Mouse (Mus musculus): ENCODE results near the gene Atp13a3. TPM values are rescaled to one million over a fixed set of nuclear protein-coding genes. Genes with fewer than 3 reads are reported as not detected.

The Atp13a3 gene
- polyA plus RNA-seq, 1 experiment = 30.5 TPM

DNA sequence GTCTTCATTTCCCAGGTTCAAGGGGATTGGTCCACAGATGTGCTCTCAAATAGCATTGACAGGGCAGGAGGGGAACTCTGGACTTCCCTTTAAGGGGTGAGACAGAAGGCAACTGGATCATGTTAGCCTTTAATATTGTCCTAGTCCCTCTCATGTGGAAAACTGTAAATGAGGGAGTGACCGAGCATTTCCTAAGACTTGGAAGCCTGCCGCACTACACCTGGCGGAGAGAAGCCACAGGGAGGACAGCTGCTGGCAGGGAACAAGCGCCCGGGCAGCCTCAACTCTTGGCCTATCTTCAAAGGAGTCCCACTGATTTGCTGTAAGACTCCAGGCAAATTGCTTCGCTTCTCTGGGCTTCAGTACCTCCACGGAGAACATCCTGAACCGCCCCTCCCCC, 37.6 kb upstream of the Atp13a3 start:
- Histone ChIP-seq H3K36me3 (ENCODE audit: control insufficient read depth, insufficient read depth) (no peaks in the 10 kb centered on the region), H3K79me3 (ENCODE audit: low read depth) (no peaks in the 10 kb centered on the region), H3K79me2 (ENCODE audit: control insufficient read depth, insufficient read depth) (no peaks in the 10 kb centered on the region), H3K4me3 (ENCODE audit: insufficient read depth, poor library complexity, severe bottlenecking) (no peak overlapping the region), H3ac (ENCODE audit: control insufficient read depth, insufficient read length, low read depth) (no peak overlapping the region), H3K27me3 (ENCODE audit: control insufficient read depth, insufficient read depth, insufficient read length) (no peaks in the 10 kb centered on the region)
- TF ChIP-seq CTCF (IDR thresholded peaks at IDR 0.05; ENCODE audit: control insufficient read depth, insufficient read depth, insufficient read length) (no peak), USF1 (IDR thresholded peaks at IDR 0.05; ENCODE audit: low read depth) (no peak), MYOG (IDR thresholded peaks at IDR 0.05; ENCODE audit: control insufficient read depth, extremely low read depth, insufficient read length) (no peak), FOSL1 (IDR thresholded peaks at IDR 0.05; ENCODE audit: insufficient read depth, low read length, poor library complexity, severe bottlenecking) (no peak), MYOD1 (IDR thresholded peaks at IDR 0.05; ENCODE audit: control insufficient read depth, insufficient read length, low read depth) (no peak), CEBPB (IDR thresholded peaks at IDR 0.05; ENCODE audit: low read depth) (no peak), MAX (IDR thresholded peaks at IDR 0.05) (no peak)

GRCm38 (mm10) chr16:30442451-30442850, 36.7 kb upstream of the Atp13a3 start:
- no peaks in the 10 kb centered on the region for H3K79me3 ChIP-seq (ENCODE audit: low read depth)
- TF ChIP-seq CTCF (IDR thresholded peaks at IDR 0.05; ENCODE audit: control insufficient read depth, insufficient read depth, insufficient read length) (no peak), CEBPB (IDR thresholded peaks at IDR 0.05; ENCODE audit: low read depth) (no peak), USF1 (IDR thresholded peaks at IDR 0.05; ENCODE audit: low read depth) (no peak), MAX (IDR thresholded peaks at IDR 0.05) (no peak), MYOD1 (IDR thresholded peaks at IDR 0.05; ENCODE audit: control insufficient read depth, insufficient read length, low read depth) (no peak), MYOG (IDR thresholded peaks at IDR 0.05; ENCODE audit: control insufficient read depth, extremely low read depth, insufficient read length) (no peak), FOSL1 (IDR thresholded peaks at IDR 0.05; ENCODE audit: insufficient read depth, low read length, poor library complexity, severe bottlenecking) (no peak)
- no peaks in the 10 kb centered on the region for H3K36me3 ChIP-seq (ENCODE audit: control insufficient read depth, insufficient read depth)
- H3K79me2 ChIP-seq (ENCODE audit: control insufficient read depth, insufficient read depth) = no peaks in the 10 kb centered on the region
- no peak overlapping the region for H3ac ChIP-seq (ENCODE audit: control insufficient read depth, insufficient read length, low read depth)
- H3K4me3 ChIP-seq (ENCODE audit: insufficient read depth, poor library complexity, severe bottlenecking) = no peak overlapping the region
- no peaks in the 10 kb centered on the region for H3K27me3 ChIP-seq (ENCODE audit: control insufficient read depth, insufficient read depth, insufficient read length)

GRCm38 (mm10) chr16:30441409-30441808, 35.6 kb upstream of the Atp13a3 start:
- H3K4me3 ChIP-seq (ENCODE audit: insufficient read depth, poor library complexity, severe bottlenecking) = no peak overlapping the region
- H3K36me3 ChIP-seq (ENCODE audit: control insufficient read depth, insufficient read depth) = no peaks in the 10 kb centered on the region
- no peaks in the 10 kb centered on the region for H3K27me3 ChIP-seq (ENCODE audit: control insufficient read depth, insufficient read depth, insufficient read length)
- H3ac ChIP-seq (ENCODE audit: control insufficient read depth, insufficient read length, low read depth) = no peak overlapping the region
- no peaks in the 10 kb centered on the region for H3K79me2 ChIP-seq (ENCODE audit: control insufficient read depth, insufficient read depth)
- no peak for TF ChIP-seq MYOG (IDR thresholded peaks at IDR 0.05; ENCODE audit: control insufficient read depth, extremely low read depth, insufficient read length)
- TF ChIP-seq USF1 (IDR thresholded peaks at IDR 0.05; ENCODE audit: low read depth) = no peak
- TF ChIP-seq MAX (IDR thresholded peaks at IDR 0.05) = no peak
- TF ChIP-seq CTCF (IDR thresholded peaks at IDR 0.05; ENCODE audit: control insufficient read depth, insufficient read depth, insufficient read length) = no peak
- no peak for TF ChIP-seq MYOD1 (IDR thresholded peaks at IDR 0.05; ENCODE audit: control insufficient read depth, insufficient read length, low read depth)
- TF ChIP-seq CEBPB (IDR thresholded peaks at IDR 0.05; ENCODE audit: low read depth) = no peak
- no peak for TF ChIP-seq FOSL1 (IDR thresholded peaks at IDR 0.05; ENCODE audit: insufficient read depth, low read length, poor library complexity, severe bottlenecking)
- H3K79me3 ChIP-seq (ENCODE audit: low read depth) = no peaks in the 10 kb centered on the region

DNA sequence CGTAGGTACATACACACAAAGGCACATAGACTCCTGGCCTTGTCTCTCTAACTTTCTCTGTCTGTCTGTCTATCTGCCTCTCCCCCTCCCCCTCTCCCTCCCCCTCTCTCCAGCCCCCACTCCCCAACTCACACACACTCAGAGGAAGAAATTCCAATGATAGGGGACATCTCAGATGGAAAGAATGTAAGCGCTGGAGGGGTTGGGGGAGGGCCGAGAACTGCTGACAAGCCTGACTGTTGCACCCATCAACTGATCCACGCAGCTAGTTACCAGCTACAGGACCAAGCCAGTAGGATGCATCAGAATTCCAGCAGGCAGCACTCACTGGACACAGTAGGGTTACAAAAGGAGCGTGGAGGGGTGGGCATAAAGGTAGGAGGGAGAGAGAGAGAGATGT, 34.1 kb upstream of the Atp13a3 start:
- TF ChIP-seq FOSL1 (IDR thresholded peaks at IDR 0.05; ENCODE audit: insufficient read depth, low read length, poor library complexity, severe bottlenecking) (no peak), CTCF (IDR thresholded peaks at IDR 0.05; ENCODE audit: control insufficient read depth, insufficient read depth, insufficient read length) (no peak), MAX (IDR thresholded peaks at IDR 0.05) (no peak), MYOD1 (IDR thresholded peaks at IDR 0.05; ENCODE audit: control insufficient read depth, insufficient read length, low read depth) (no peak), MYOG (IDR thresholded peaks at IDR 0.05; ENCODE audit: control insufficient read depth, extremely low read depth, insufficient read length) (no peak), USF1 (IDR thresholded peaks at IDR 0.05; ENCODE audit: low read depth) (no peak), CEBPB (IDR thresholded peaks at IDR 0.05; ENCODE audit: low read depth) (no peak)
- Histone ChIP-seq H3ac (ENCODE audit: control insufficient read depth, insufficient read length, low read depth) (no peak overlapping the region), H3K79me2 (ENCODE audit: control insufficient read depth, insufficient read depth) (no peaks in the 10 kb centered on the region), H3K36me3 (ENCODE audit: control insufficient read depth, insufficient read depth) (no peaks in the 10 kb centered on the region), H3K4me3 (ENCODE audit: insufficient read depth, poor library complexity, severe bottlenecking) (peak overlapping the region; percentile 2), H3K27me3 (ENCODE audit: control insufficient read depth, insufficient read depth, insufficient read length) (no peaks in the 10 kb centered on the region), H3K79me3 (ENCODE audit: low read depth) (no peaks in the 10 kb centered on the region)

GRCm38 (mm10) chr16:30439411-30439810, 33.6 kb upstream of the Atp13a3 start:
- H3K79me2 ChIP-seq (ENCODE audit: control insufficient read depth, insufficient read depth) = no peaks in the 10 kb centered on the region
- no peaks in the 10 kb centered on the region for H3K79me3 ChIP-seq (ENCODE audit: low read depth)
- no peaks in the 10 kb centered on the region for H3K36me3 ChIP-seq (ENCODE audit: control insufficient read depth, insufficient read depth)
- H3ac ChIP-seq (ENCODE audit: control insufficient read depth, insufficient read length, low read depth) = no peak overlapping the region
- no peaks in the 10 kb centered on the region for H3K27me3 ChIP-seq (ENCODE audit: control insufficient read depth, insufficient read depth, insufficient read length)
- peak overlapping the region; percentile 2 for H3K4me3 ChIP-seq (ENCODE audit: insufficient read depth, poor library complexity, severe bottlenecking)
- no peak for TF ChIP-seq USF1 (IDR thresholded peaks at IDR 0.05; ENCODE audit: low read depth)
- no peak for TF ChIP-seq MAX (IDR thresholded peaks at IDR 0.05)
- no peak for TF ChIP-seq CTCF (IDR thresholded peaks at IDR 0.05; ENCODE audit: control insufficient read depth, insufficient read depth, insufficient read length)
- no peak for TF ChIP-seq MYOD1 (IDR thresholded peaks at IDR 0.05; ENCODE audit: control insufficient read depth, insufficient read length, low read depth)
- no peak for TF ChIP-seq MYOG (IDR thresholded peaks at IDR 0.05; ENCODE audit: control insufficient read depth, extremely low read depth, insufficient read length)
- TF ChIP-seq CEBPB (IDR thresholded peaks at IDR 0.05; ENCODE audit: low read depth) = peak; percentile 18

GRCm38 (mm10) chr16:30436276-30436675, 30.5 kb upstream of the Atp13a3 start:
- no peaks in the 10 kb centered on the region for H3K36me3 ChIP-seq (ENCODE audit: control insufficient read depth, insufficient read depth)
- no peaks in the 10 kb centered on the region for H3K79me3 ChIP-seq (ENCODE audit: low read depth)
- TF ChIP-seq USF1 (IDR thresholded peaks at IDR 0.05; ENCODE audit: low read depth) (no peak), MYOD1 (IDR thresholded peaks at IDR 0.05; ENCODE audit: control insufficient read depth, insufficient read length, low read depth) (no peak), MYOG (IDR thresholded peaks at IDR 0.05; ENCODE audit: control insufficient read depth, extremely low read depth, insufficient read length) (no peak), FOSL1 (IDR thresholded peaks at IDR 0.05; ENCODE audit: insufficient read depth, low read length, poor library complexity, severe bottlenecking) (no peak)
- no peaks in the 10 kb centered on the region for H3K79me2 ChIP-seq (ENCODE audit: control insufficient read depth, insufficient read depth)
- H3K4me3 ChIP-seq (ENCODE audit: insufficient read depth, poor library complexity, severe bottlenecking) = no peak overlapping the region
- H3K27me3 ChIP-seq (ENCODE audit: control insufficient read depth, insufficient read depth, insufficient read length) = no peaks in the 10 kb centered on the region
- no peak overlapping the region for H3ac ChIP-seq (ENCODE audit: control insufficient read depth, insufficient read length, low read depth)
